Comparison of ENCODE assay signal across 26 mouse cellular contexts in the genomic region with DNA sequence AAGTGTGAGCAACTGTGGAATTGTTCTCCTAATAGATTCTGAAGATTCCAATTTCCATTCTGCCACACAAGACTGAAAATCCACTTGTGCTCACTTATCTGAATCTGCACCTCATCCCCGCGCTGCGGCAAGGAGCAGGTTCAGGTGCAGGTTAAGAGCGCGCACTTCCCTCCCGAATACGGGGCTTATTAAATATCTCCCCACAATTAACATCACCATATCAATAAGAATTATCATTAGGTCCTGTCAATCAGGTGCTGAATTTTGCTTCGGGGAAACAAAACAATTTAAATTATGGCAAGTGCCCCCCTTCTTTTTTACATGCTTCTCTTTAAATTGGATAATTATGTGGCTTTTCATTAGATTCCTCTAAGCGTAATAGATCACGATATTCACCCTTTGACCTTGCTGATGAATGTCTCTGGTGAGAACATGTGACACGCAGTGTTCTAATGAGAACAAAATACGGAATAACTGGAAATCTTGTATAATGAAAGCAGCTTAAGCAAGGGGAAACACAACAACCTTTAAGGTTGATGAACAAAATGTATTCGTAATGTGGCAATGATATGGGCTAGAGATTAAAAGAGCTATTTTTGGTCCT.
DNase-seq lines count a peak whose midpoint lies in the region; ATAC-seq lines count a peak whose summit lies in the region.
"Had no signal": no experiment of that assay in that cellular context is flagged by ENCODE, and none has a peak within 500 bp of the region (broad histone marks: within the 10 kb centered on the region; RNA-seq: fewer than 3 reads in every experiment).

No protein-coding gene starts in this region.

- no peaks in the 10 kb centered on the region for H3K27me3 ChIP-seq in forebrain, embryonic 15.5 days
- no peaks in the 10 kb centered on the region for H3K27me3 ChIP-seq in forebrain, embryonic 10.5 days (ENCODE audit: poor library complexity, severe bottlenecking)
- H3K27me3 ChIP-seq in midbrain, embryonic 15.5 days (replicated peaks): no peaks in the 10 kb centered on the region
- no peaks in the 10 kb centered on the region for H3K27me3 ChIP-seq in midbrain, embryonic 16.5 days (ENCODE audit: control insufficient read depth, insufficient read depth, low read depth, low read length)
- no peaks in the 10 kb centered on the region for H3K27me3 ChIP-seq in hindbrain, embryonic 14.5 days (ENCODE audit: control insufficient read depth, insufficient read depth, low read length)
- H3K27me3 ChIP-seq: embryonic facial prominence, embryonic 15.5 days; heart, embryonic 15.5 days; limb, embryonic 12.5 days; liver, embryonic 15.5 days; midbrain, embryonic 12.5 days had no signal

- no peak for ATAC-seq in forebrain, embryonic 15.5 days (replicated peaks)
- no peak for ATAC-seq in midbrain, embryonic 15.5 days (replicated peaks)
- ATAC-seq in midbrain, embryonic 16.5 days: no peak
- ATAC-seq in hindbrain, embryonic 14.5 days (ENCODE audit: low FRiP score): peak; percentile 43; the same call in 1 of the 2 replicates

- no peaks in the 10 kb centered on the region for H3K36me3 ChIP-seq in forebrain, embryonic 15.5 days
- no peaks in the 10 kb centered on the region for H3K36me3 ChIP-seq in forebrain, embryonic 10.5 days (replicated peaks)
- H3K36me3 ChIP-seq in midbrain, embryonic 15.5 days (replicated peaks): no peaks in the 10 kb centered on the region
- no peaks in the 10 kb centered on the region for H3K36me3 ChIP-seq in midbrain, embryonic 16.5 days (ENCODE audit: control insufficient read depth, insufficient read depth, low read length)
- no peaks in the 10 kb centered on the region for H3K36me3 ChIP-seq in hindbrain, embryonic 14.5 days (replicated peaks; ENCODE audit: control insufficient read depth, insufficient read depth)
- H3K36me3 ChIP-seq: embryonic facial prominence, embryonic 10.5 days; embryonic facial prominence, embryonic 15.5 days; heart, embryonic 10.5 days; heart, embryonic 15.5 days; kidney, embryonic 15.5 days; limb, embryonic 12.5 days; liver, embryonic 15.5 days; midbrain, embryonic 12.5 days had no signal

- H3K27ac ChIP-seq in forebrain, embryonic 15.5 days (replicated peaks): peak overlapping the region; percentile 60
- no peak overlapping the region for H3K27ac ChIP-seq in forebrain, embryonic 10.5 days
- peak overlapping the region; percentile 53 for H3K27ac ChIP-seq in midbrain, embryonic 15.5 days
- H3K27ac ChIP-seq in midbrain, embryonic 16.5 days (ENCODE audit: low read length): no peak overlapping the region
- H3K27ac ChIP-seq in hindbrain, embryonic 14.5 days: peak overlapping the region; percentile 61
- H3K27ac ChIP-seq: embryonic facial prominence, embryonic 10.5 days; embryonic facial prominence, embryonic 15.5 days; heart, embryonic 10.5 days; heart, embryonic 15.5 days; kidney, embryonic 15.5 days; limb, embryonic 12.5 days; liver, embryonic 15.5 days; midbrain, embryonic 12.5 days had no signal

- no peak overlapping the region for H3K9ac ChIP-seq in forebrain, embryonic 15.5 days (replicated peaks)
- H3K9ac ChIP-seq in midbrain, embryonic 15.5 days: no peak overlapping the region
- H3K9ac ChIP-seq in midbrain, embryonic 16.5 days (ENCODE audit: low read depth, low read length): no peak overlapping the region
- H3K9ac ChIP-seq in hindbrain, embryonic 14.5 days: no peak overlapping the region
- H3K9ac ChIP-seq: embryonic facial prominence, embryonic 15.5 days; heart, embryonic 15.5 days; kidney, embryonic 15.5 days; limb, embryonic 12.5 days; liver, embryonic 15.5 days; lung, embryonic 14.5 days; midbrain, embryonic 12.5 days had no signal

- no peaks in the 10 kb centered on the region for H3K9me3 ChIP-seq in forebrain, embryonic 15.5 days
- H3K9me3 ChIP-seq in forebrain, embryonic 10.5 days: no peaks in the 10 kb centered on the region
- no peaks in the 10 kb centered on the region for H3K9me3 ChIP-seq in midbrain, embryonic 15.5 days
- H3K9me3 ChIP-seq in midbrain, embryonic 16.5 days (replicated peaks; ENCODE audit: control insufficient read depth, low read length, poor library complexity, severe bottlenecking): no peaks in the 10 kb centered on the region
- no peaks in the 10 kb centered on the region for H3K9me3 ChIP-seq in hindbrain, embryonic 14.5 days (ENCODE audit: control insufficient read depth, low read length)
- H3K9me3 ChIP-seq: embryonic facial prominence, embryonic 10.5 days; embryonic facial prominence, embryonic 15.5 days; heart, embryonic 10.5 days; heart, embryonic 15.5 days; kidney, embryonic 15.5 days; limb, embryonic 12.5 days; liver, embryonic 15.5 days; midbrain, embryonic 12.5 days had no signal

- H3K4me2 ChIP-seq in forebrain, embryonic 15.5 days (replicated peaks): no peak overlapping the region
- no peak overlapping the region for H3K4me2 ChIP-seq in midbrain, embryonic 15.5 days
- H3K4me2 ChIP-seq in midbrain, embryonic 16.5 days (ENCODE audit: low read length): no peak overlapping the region
- peak overlapping the region; percentile 14; the same call in 1 of the 2 replicates for H3K4me2 ChIP-seq in hindbrain, embryonic 14.5 days (replicated peaks)
- H3K4me2 ChIP-seq: embryonic facial prominence, embryonic 15.5 days; heart, embryonic 15.5 days; kidney, embryonic 15.5 days; limb, embryonic 12.5 days; liver, embryonic 15.5 days; lung, embryonic 14.5 days; midbrain, embryonic 12.5 days had no signal

- WGBS in forebrain, embryonic 15.5 days: 58% methylated on average over 13 of the region's 13 CpGs
- WGBS in forebrain, embryonic 10.5 days: 88% methylated on average over 13 of the region's 13 CpGs
- 56% methylated on average over 13 of the region's 13 CpGs for WGBS in midbrain, embryonic 15.5 days
- WGBS in midbrain, embryonic 16.5 days: 58% methylated on average over 13 of the region's 13 CpGs
- WGBS in hindbrain, embryonic 14.5 days: 43% methylated on average over 13 of the region's 13 CpGs

- no peaks in the 10 kb centered on the region for H3K4me1 ChIP-seq in forebrain, embryonic 15.5 days
- peaks cover 15% of the 10 kb centered on the region for H3K4me1 ChIP-seq in forebrain, embryonic 10.5 days
- H3K4me1 ChIP-seq in midbrain, embryonic 15.5 days: peaks cover 4% of the 10 kb centered on the region
- peaks cover 4% of the 10 kb centered on the region; the same call in 1 of the 2 replicates for H3K4me1 ChIP-seq in midbrain, embryonic 16.5 days (ENCODE audit: control insufficient read depth, insufficient read depth, low read length)
- peaks cover 17% of the 10 kb centered on the region for H3K4me1 ChIP-seq in hindbrain, embryonic 14.5 days (replicated peaks; ENCODE audit: control insufficient read depth, insufficient read depth, low read length)
- H3K4me1 ChIP-seq: embryonic facial prominence, embryonic 15.5 days; heart, embryonic 15.5 days; liver, embryonic 15.5 days; midbrain, embryonic 12.5 days had no signal

- no peak for DNase-seq in forebrain, embryonic 10.5 days (ENCODE audit: extremely low spot score, low spot score)
- DNase-seq in hindbrain, embryonic 14.5 days (ENCODE audit: low spot score): peak; percentile 59
- no peak for DNase-seq in urinary bladder, adult 18-20 months (ENCODE audit: low spot score in 2 of 2)
- DNase-seq in Muller cell, postnatal 12 days (ENCODE audit: inconsistent ontology term): no peak
- DNase-seq: adrenal gland, postnatal 14 days; gastrocnemius, postnatal 25 days; heart, adult 11 months; heart, postnatal 4 days; kidney, adult 18-20 months; kidney, postnatal 25 days; lung, embryonic 14.5 days; lung, postnatal 14 days; right cerebral cortex, postnatal 14 days; thymus, postnatal 4 days had no signal

- H3K4me3 ChIP-seq in forebrain, embryonic 15.5 days: no peak overlapping the region
- no peak overlapping the region for H3K4me3 ChIP-seq in forebrain, embryonic 10.5 days
- no peak overlapping the region for H3K4me3 ChIP-seq in midbrain, embryonic 15.5 days
- no peak overlapping the region for H3K4me3 ChIP-seq in midbrain, embryonic 16.5 days (ENCODE audit: low read depth, low read length)
- no peak overlapping the region for H3K4me3 ChIP-seq in hindbrain, embryonic 14.5 days (replicated peaks; ENCODE audit: low read length)
- H3K4me3 ChIP-seq: embryonic facial prominence, embryonic 10.5 days; embryonic facial prominence, embryonic 15.5 days; heart, embryonic 10.5 days; heart, embryonic 15.5 days; kidney, embryonic 15.5 days; limb, embryonic 12.5 days; liver, embryonic 15.5 days; midbrain, embryonic 12.5 days; myocyte had no signal

Comparison
In these comparisons a context has a peak if more than half of its experiments do, and no peak if none do; other contexts are left out.
1. H3K27ac ChIP-seq: peak in forebrain, embryonic 15.5 days (single experiment), midbrain, embryonic 15.5 days (single experiment) and hindbrain, embryonic 14.5 days (single experiment); none in forebrain, embryonic 10.5 days (single experiment) and midbrain, embryonic 16.5 days (single experiment).